9 mouse cellular contexts compared by ENCODE assay signal in genomic region chr17:25835816-25836215, GRCm38 (mm10). TPM values are rescaled to one million over a fixed set of nuclear protein-coding genes. Genes with fewer than 3 reads are reported as not detected.
DNase-seq lines count a peak whose midpoint lies in the region; ATAC-seq and TF ChIP-seq lines count a peak whose summit lies in the region.
"Had no signal": no experiment of that assay in that cellular context is flagged by ENCODE, and none has a peak within 500 bp of the region (broad histone marks: within the 10 kb centered on the region; RNA-seq: fewer than 3 reads in every experiment).

No protein-coding gene starts in this region.

- peak overlapping the region; percentile 84; the same call in 1 of the 2 replicates for H3K4me2 ChIP-seq in forebrain, embryonic 12.5 days
- peak overlapping the region; percentile 98; the same call in 1 of the 2 replicates for H3K4me2 ChIP-seq in limb, embryonic 12.5 days

- intact Hi-C loops in heart, adult 2 months (cut with DNase I): no loop called here
- intact Hi-C loops in heart, postnatal 14 days (cut with DNase I): no loop called here

- H3K4me1 ChIP-seq in heart, adult 2 months (ENCODE audit: control insufficient read depth, insufficient read depth, low read length): peaks cover 26% of the 10 kb centered on the region
- H3K4me1 ChIP-seq in E14TG2a.4 (replicated peaks; ENCODE audit: low read depth, low read length): peaks cover 65% of the 10 kb centered on the region
- peaks cover 66% of the 10 kb centered on the region for H3K4me1 ChIP-seq in forebrain, embryonic 12.5 days
- peaks cover 53% of the 10 kb centered on the region for H3K4me1 ChIP-seq in limb, embryonic 12.5 days (replicated peaks)

- H3K4me3 ChIP-seq in heart, adult 2 months: no peak overlapping the region
- peak overlapping the region; percentile 72; the same call in 1 of the 2 replicates for H3K4me3 ChIP-seq in E14TG2a.4 (replicated peaks; ENCODE audit: low read length)
- H3K4me3 ChIP-seq in forebrain, embryonic 12.5 days (replicated peaks): no peak overlapping the region
- H3K4me3 ChIP-seq in limb, embryonic 12.5 days (replicated peaks): peak overlapping the region; percentile 37; the same call in 1 of the 2 replicates

- WGBS in heart, adult 2 months: 80% methylated on average over 16 of the region's 16 CpGs
- 96% methylated on average over 16 of the region's 16 CpGs for WGBS in forebrain, embryonic 12.5 days
- WGBS in limb, embryonic 12.5 days: 90% methylated on average over 16 of the region's 16 CpGs

- DNase-seq in heart, adult 2 months: no peak
- no peak for DNase-seq in heart, postnatal 14 days
- DNase-seq in natural killer cell, adult 2 months (ENCODE audit: low spot score in 2 of 2): no peak
- DNase-seq in urinary bladder, postnatal 10 days (ENCODE audit: low spot score): no peak

- TF ChIP-seq EP300 in heart, adult 2 months (IDR thresholded peaks at IDR 0.05; ENCODE audit: insufficient read depth, low read depth, low read length): no peak

- H3K9me3 ChIP-seq in E14TG2a.4 (ENCODE audit: low read length): no peaks in the 10 kb centered on the region
- no peaks in the 10 kb centered on the region for H3K9me3 ChIP-seq in forebrain, embryonic 12.5 days
- no peaks in the 10 kb centered on the region for H3K9me3 ChIP-seq in limb, embryonic 12.5 days

- peaks cover 2% of the 10 kb centered on the region for H3K79me2 ChIP-seq in heart, adult 2 months (replicated peaks; ENCODE audit: control insufficient read depth, insufficient read depth, low read length)

- no peaks in the 10 kb centered on the region; the same call in 1 of the 2 replicates for H3K36me3 ChIP-seq in heart, adult 2 months (ENCODE audit: control insufficient read depth, insufficient read depth, low read length)
- peaks cover 73% of the 10 kb centered on the region for H3K36me3 ChIP-seq in E14TG2a.4 (ENCODE audit: insufficient read depth, low read length)
- H3K36me3 ChIP-seq in forebrain, embryonic 12.5 days (replicated peaks): peaks cover 52% of the 10 kb centered on the region
- H3K36me3 ChIP-seq in limb, embryonic 12.5 days: peaks cover 60% of the 10 kb centered on the region

- TF ChIP-seq POLR2A in heart, adult 2 months (IDR thresholded peaks at IDR 0.05; ENCODE audit: insufficient read depth, low read depth, low read length): no peak

- TF ChIP-seq CTCF in heart, adult 2 months (IDR thresholded peaks at IDR 0.05): no peak
- no peak for TF ChIP-seq CTCF in E14TG2a.4 (conservative IDR thresholded peaks at IDR 0.05; ENCODE audit: low read length)

- H3K9ac ChIP-seq in heart, adult 2 months (ENCODE audit: low read depth, low read length): peak overlapping the region; percentile 59
- H3K9ac ChIP-seq in forebrain, embryonic 12.5 days: no peak overlapping the region
- H3K9ac ChIP-seq in limb, embryonic 12.5 days (replicated peaks): no peak overlapping the region

- H3K27me3 ChIP-seq in heart, adult 2 months (ENCODE audit: control insufficient read depth, insufficient read depth, low read length): no peaks in the 10 kb centered on the region
- peaks cover 11% of the 10 kb centered on the region for H3K27me3 ChIP-seq in E14TG2a.4 (ENCODE audit: insufficient read depth, low read length)
- H3K27me3 ChIP-seq in forebrain, embryonic 12.5 days: no peaks in the 10 kb centered on the region
- no peaks in the 10 kb centered on the region for H3K27me3 ChIP-seq in limb, embryonic 12.5 days

- peak overlapping the region; percentile 73; the same call in 1 of the 2 replicates for H3K27ac ChIP-seq in heart, adult 2 months
- H3K27ac ChIP-seq in forebrain, embryonic 12.5 days: peak overlapping the region; percentile 73; the same call in 1 of the 2 replicates
- H3K27ac ChIP-seq in limb, embryonic 12.5 days: no peak overlapping the region
- H3K27ac ChIP-seq: liver, embryonic 14.5 days had no signal

- ATAC-seq in forebrain, embryonic 12.5 days (ENCODE audit: low FRiP score): no peak
- ATAC-seq in limb, embryonic 12.5 days (ENCODE audit: insufficient number of reproducible peaks, insufficient read depth, low FRiP score, low TSS enrichment, low read depth): no peak
- ATAC-seq in monocyte, adult 5-6 weeks (replicated peaks; ENCODE audit: insufficient number of reproducible peaks, low FRiP score, low TSS enrichment, poor library complexity, severe bottlenecking): no peak

RNA-seq across cellular contexts. Expression of gene Rhbdl1, which starts 1.3 kb away (rescaled TPM):
- total RNA-seq in heart, adult 2 months (2021): under 1 TPM; 0.55 to 0.82 TPM
- polyA plus RNA-seq in heart, adult 2 months (2012; rRNA removed): 3.8 and 4.9 TPM in 2 replicates
- total RNA-seq in heart, postnatal 14 days (2021): 1 to 10 TPM; 2.5 to 3.1 TPM
- 5.0 and 5.7 TPM in 2 replicates for polyA plus RNA-seq in forebrain, embryonic 12.5 days (2016; fragmentation: Nextera tagmentation; extraction: Ambion mirVana)
- 1.4 and 1.7 TPM in 2 replicates for polyA plus RNA-seq in limb, embryonic 12.5 days (2016; fragmentation: Nextera tagmentation; extraction: Ambion mirVana)
- 1.8 TPM in 1 of 3 replicates, not detected in the others for total RNA-seq in monocyte, adult 5-6 weeks (2017)

RNA-seq across cellular contexts. Expression of gene Stub1, which starts 2.6 kb away (rescaled TPM):
- total RNA-seq in heart, adult 2 months (2021): 100 to 1,000 TPM; 105 to 129 TPM
- polyA plus RNA-seq in heart, adult 2 months (2012; rRNA removed): 147 and 174 TPM in 2 replicates
- 100 to 1,000 TPM; 106 to 109 TPM for total RNA-seq in heart, postnatal 14 days (2021)
- 284 and 288 TPM in 2 replicates for polyA plus RNA-seq in forebrain, embryonic 12.5 days (2016; fragmentation: Nextera tagmentation; extraction: Ambion mirVana)
- 313 TPM in 2 replicates for polyA plus RNA-seq in limb, embryonic 12.5 days (2016; fragmentation: Nextera tagmentation; extraction: Ambion mirVana)
- total RNA-seq in monocyte, adult 5-6 weeks (2017): 74.5 to 81.4 TPM (median 75.3 TPM) in 3 replicates

RNA-seq across cellular contexts. Expression of gene Gm20683, which starts 5.7 kb away (rescaled TPM):
- total RNA-seq in heart, adult 2 months (2021): 1 to 10 TPM; 2.4 to 2.9 TPM
- polyA plus RNA-seq in heart, adult 2 months (2012; rRNA removed): 13.9 and 21.6 TPM in 2 replicates
- 1 to 10 TPM; 2.9 to 3.0 TPM for total RNA-seq in heart, postnatal 14 days (2021)
- polyA plus RNA-seq in forebrain, embryonic 12.5 days (2016; fragmentation: Nextera tagmentation; extraction: Ambion mirVana): 2.5 and 3.3 TPM in 2 replicates
- polyA plus RNA-seq in limb, embryonic 12.5 days (2016; fragmentation: Nextera tagmentation; extraction: Ambion mirVana): 1.6 and 2.0 TPM in 2 replicates
- 0.43 to 2.9 TPM (median 2.1 TPM) in 3 replicates for total RNA-seq in monocyte, adult 5-6 weeks (2017)

RNA-seq across cellular contexts. Expression of gene Jmjd8, which starts 7.1 kb away (rescaled TPM):
- total RNA-seq in heart, adult 2 months (2021): 10 to 100 TPM; 32.7 to 36.9 TPM
- 47.2 and 48.9 TPM in 2 replicates for polyA plus RNA-seq in heart, adult 2 months (2012; rRNA removed)
- 10 to 100 TPM; 33.1 to 34.1 TPM for total RNA-seq in heart, postnatal 14 days (2021)
- polyA plus RNA-seq in forebrain, embryonic 12.5 days (2016; fragmentation: Nextera tagmentation; extraction: Ambion mirVana): 65.7 and 69.5 TPM in 2 replicates
- 56.4 and 63.4 TPM in 2 replicates for polyA plus RNA-seq in limb, embryonic 12.5 days (2016; fragmentation: Nextera tagmentation; extraction: Ambion mirVana)
- 7.9 to 20.3 TPM (median 11.0 TPM) in 3 replicates for total RNA-seq in monocyte, adult 5-6 weeks (2017)

RNA-seq across cellular contexts. Expression of gene Rhot2, which starts 8.8 kb away (rescaled TPM):
- total RNA-seq in heart, adult 2 months (2021): 100 to 1,000 TPM; 120 to 139 TPM
- polyA plus RNA-seq in heart, adult 2 months (2012; rRNA removed): 209 and 257 TPM in 2 replicates
- total RNA-seq in heart, postnatal 14 days (2021): 100 to 1,000 TPM; 103 to 105 TPM
- 20.9 and 23.4 TPM in 2 replicates for polyA plus RNA-seq in forebrain, embryonic 12.5 days (2016; fragmentation: Nextera tagmentation; extraction: Ambion mirVana)
- 23.6 and 26.9 TPM in 2 replicates for polyA plus RNA-seq in limb, embryonic 12.5 days (2016; fragmentation: Nextera tagmentation; extraction: Ambion mirVana)
- total RNA-seq in monocyte, adult 5-6 weeks (2017): 17.6 to 38.7 TPM (median 34.3 TPM) in 3 replicates

Comparison
In these comparisons a context has a peak if more than half of its experiments do, and no peak if none do; other contexts are left out.
1. H3K4me3 ChIP-seq: peak in E14TG2a.4 (single experiment) and limb, embryonic 12.5 days (single experiment); none in heart, adult 2 months (single experiment) and forebrain, embryonic 12.5 days (single experiment).